Mouse (Mus musculus): ENCODE data around the gene Nr5a1. TPM values are rescaled to one million over a fixed set of nuclear protein-coding genes. Genes with fewer than 3 reads are reported as not detected.

Gene Nr5a1
- total RNA-seq (2021): not detected
- long read RNA-seq, experiment 1: 0 reads
- long read RNA-seq, experiment 2: 0 reads

- no peak for DNase-seq
These were observed at the start of gene Nr5a1 for GRCm38 (mm10) chr2:38714324-38714723. Gene Nr5a1 (minus strand): TSS chr2:38714542.

DNA sequence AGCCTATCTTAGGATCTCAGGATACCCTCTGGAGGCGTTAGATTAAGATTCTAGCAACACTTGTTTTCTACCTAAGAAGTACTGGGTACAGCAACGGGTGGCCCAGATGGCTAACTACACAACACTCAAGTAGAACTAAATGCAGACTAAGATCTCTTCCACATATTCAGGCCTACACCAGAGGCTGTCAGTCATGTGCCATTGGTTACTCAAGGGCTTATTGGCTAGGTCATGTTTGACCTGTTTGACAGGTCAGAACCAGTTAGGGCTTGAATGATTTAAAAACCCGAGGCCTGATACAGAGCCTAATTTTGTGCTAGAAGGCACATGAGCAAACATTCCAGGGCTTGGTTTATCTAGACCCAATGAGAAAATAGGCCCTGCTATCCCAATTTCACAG lies 25.5 kb upstream of the Nr5a1 start:
- no peak for DNase-seq

- peak; percentile 56 to 86 for DNase-seq
These were observed 25.1 kb upstream of the Nr5a1 start for GRCm38 (mm10) chr2:38739410-38739809.

GRCm38 (mm10) chr2:38738601-38739301 lies 24.4 kb upstream of the Nr5a1 start:
- no peak for DNase-seq

GRCm38 (mm10) chr2:38735740-38736139 lies 21.4 kb upstream of the Nr5a1 start:
- no peak for DNase-seq

GRCm38 (mm10) chr2:38734721-38735120 lies 20.4 kb upstream of the Nr5a1 start:
- no peak for DNase-seq

GRCm38 (mm10) chr2:38730331-38730827 lies 16.0 kb upstream of the Nr5a1 start:
- DNase-seq: no peak

DNA sequence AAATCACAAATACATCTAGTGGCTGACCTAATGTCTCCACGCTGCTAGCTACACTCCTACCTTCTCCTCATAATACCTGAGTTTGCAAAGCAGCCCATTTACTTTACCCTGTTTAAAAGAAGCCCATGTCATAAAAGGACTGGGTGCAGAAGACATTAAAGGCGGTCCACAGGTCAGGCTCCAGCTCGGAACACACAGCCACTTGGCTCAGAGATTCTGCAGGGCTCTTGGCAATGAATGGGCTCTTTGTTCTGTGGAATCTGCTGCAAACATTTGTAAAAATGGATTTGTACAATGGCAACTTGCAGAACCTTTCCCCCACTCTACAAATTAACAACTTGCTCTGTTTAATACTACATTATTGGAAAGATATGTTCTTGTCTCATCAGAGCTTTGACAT lies 11.1 kb upstream of the Nr5a1 start:
- no peak for DNase-seq

DNA sequence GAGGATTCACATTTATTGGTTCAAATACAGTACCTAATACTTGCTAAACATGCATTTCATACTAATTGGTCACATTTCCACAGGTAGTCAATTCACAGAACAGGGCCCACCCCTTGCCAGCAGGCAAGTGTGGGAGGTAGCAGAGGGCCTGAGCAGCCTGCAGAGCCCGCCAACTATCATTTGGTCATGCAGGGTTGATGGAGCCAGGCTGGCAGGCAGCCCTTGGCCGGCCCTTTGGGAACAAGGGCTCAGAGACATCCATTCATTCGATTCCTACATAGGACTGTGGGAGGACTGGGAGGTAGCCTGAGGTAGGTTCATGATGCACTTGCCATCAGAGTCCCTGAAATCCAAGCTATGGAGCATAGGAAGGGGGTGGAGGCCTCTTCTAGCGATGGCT lies 9.0 kb upstream of the Nr5a1 start:
- DNase-seq: no peak

DNA sequence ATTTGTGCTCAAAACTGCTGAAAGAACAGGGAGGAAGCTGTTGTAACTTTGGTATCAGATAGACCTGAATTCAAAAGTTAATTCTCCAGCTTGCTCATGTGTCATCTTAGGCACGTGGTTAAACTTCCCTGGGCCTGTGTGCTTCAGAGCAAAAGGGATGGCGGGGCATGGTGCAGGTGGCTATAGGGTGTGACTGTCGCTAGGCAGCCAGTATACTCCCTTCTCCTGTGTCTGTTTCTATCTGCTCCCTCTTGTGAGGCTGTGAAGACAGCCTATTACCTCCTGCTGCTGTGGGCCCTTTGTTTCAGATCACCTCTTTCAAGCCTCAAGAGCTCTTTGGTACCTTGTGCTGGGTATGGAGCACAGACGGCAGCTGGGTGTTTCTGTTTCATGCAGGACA lies 7.7 kb upstream of the Nr5a1 start:
- no peak for DNase-seq

- DNase-seq: no peak
These were observed 6.3 kb upstream of the Nr5a1 start for GRCm38 (mm10) chr2:38720661-38721060.

- no peak for DNase-seq
These were observed 5.0 kb upstream of the Nr5a1 start for GRCm38 (mm10) chr2:38719354-38719753.

- DNase-seq: no peak
These were observed 4.3 kb upstream of the Nr5a1 start for GRCm38 (mm10) chr2:38718676-38719075.

GRCm38 (mm10) chr2:38717436-38717835 lies 3.1 kb upstream of the Nr5a1 start:
- peak in 1 of 2 experiments; percentile 9 for DNase-seq

- DNase-seq: no peak
These were observed 746 bp downstream of the Nr5a1 start for GRCm38 (mm10) chr2:38713596-38713995.

DNA sequence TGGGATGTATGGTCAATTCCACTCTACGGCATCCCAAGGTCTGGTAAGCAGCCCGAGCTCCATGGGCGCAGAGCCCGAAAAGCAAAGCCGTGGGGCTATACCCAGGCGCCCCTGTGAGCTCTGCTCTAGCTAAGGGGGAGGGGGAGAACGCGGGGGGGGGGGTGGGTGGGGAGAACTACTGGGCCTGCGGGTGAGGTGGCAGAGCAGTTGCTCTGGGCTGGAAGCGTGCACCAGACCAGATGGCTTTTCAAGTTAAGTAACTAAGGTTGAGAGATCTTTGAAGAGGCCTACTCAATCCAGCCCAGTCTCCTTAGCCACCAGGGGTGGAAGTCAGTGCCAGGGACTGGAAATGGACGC lies 1.6 kb downstream of the Nr5a1 start:
- DNase-seq: no peak

DNA sequence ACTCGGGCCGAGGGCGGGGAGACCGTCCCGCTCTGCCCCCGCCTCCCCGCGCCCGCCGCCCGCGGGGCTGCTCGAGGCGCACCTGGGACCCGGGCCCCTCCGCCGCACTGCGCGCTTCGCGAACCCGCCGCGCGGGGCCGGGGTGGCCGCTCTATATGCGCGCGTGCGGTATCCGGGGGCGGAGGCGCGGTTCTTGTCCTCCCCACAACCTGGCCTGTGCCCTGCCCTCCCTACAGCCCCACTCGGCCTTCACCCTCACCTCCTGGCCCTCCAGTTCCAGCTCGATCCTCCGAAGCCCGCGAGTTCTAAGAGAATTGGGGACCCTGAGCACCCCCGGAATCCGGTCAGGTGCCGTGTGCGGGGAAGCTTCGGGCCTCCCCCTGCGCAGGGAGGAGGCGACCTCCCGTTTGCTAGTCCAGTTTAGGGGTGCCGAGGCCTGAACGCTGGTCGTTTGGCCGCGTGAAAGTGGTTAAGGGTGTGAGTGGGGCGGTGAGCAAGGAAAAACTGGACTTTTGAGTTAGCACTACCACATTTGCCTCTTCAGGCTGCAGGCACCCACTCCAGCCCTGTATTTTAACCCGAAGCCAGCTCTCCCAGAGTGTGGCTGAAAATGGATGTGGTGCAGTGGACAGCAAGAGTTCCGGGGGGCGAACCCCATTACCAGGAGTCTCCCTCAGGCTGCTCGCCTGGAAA lies 2.1 kb downstream of the Nr5a1 start:
- DNase-seq: no peak

DNA sequence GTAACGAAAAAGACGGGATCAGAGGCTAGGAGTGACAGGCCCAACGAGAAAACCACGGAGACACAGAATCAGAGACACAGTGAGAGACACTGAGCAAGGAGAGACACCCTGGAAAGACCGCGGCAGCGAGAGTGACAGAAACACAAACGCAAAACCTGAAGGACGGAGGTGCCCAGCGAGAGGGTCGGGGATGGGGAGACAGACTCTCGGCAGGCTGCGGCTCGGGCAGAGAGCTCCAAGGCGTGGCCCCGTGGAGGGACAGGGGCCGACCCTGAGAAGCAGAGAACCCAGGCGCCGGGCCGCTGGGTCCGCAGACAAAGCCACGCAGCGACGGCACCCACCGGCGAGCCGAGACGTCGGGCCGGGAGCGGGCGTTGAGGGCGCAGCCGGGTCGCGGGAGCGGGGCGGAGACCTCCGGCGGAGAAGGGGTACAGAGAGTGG lies 2.9 kb downstream of the Nr5a1 start:
- peak in 1 of 2 experiments; percentile 29 for DNase-seq

DNA sequence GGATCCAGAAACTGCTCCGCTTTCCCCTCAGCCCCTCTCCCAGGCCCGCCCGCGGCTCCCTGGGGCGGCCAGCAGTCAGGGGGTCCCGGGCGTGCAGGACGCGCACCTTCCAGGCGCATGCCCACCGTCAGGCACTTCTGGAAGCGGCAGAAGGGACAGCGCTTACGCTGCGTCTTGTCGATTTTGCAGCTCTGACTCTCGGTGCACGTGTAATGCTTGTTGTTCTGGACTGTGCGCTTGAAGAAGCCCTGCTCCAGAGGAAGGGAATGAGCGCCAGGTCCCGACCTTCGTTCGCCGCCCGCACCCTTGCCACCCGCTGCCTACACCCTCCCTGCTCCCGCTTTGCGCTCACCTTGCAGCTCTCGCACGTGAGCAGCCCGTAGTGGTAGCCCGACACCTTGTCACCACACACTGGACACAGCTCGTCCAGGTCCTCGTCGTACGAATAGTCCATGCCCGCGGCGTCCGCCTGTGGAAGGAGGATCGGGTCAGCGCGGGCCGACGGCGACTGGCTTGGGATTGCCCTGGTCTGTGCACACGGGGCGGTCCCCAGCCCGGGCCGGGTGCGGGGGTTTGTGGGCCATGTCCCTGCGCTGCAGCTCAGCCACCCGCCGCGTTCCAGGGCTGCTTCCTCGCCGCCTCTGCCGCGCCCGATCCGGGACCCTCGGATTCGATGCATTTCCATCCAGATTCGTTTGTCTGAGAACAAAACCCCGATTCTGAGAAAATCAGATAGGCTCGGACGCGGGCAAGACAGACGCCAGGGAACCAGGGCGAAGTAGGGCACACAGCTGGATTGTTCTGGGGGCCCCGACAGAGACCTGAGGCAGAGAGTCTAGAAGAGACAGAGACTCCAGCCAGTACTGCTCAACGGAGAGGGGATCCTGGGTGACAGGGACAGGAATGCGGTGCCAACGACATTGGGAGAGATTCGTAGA lies 3.8 kb downstream of the Nr5a1 start:
- peak in 1 of 2 experiments; percentile 31 for DNase-seq

GRCm38 (mm10) chr2:38708907-38709688 lies 5.2 kb downstream of the Nr5a1 start:
- peak in 1 of 2 experiments; percentile 47 for DNase-seq

- DNase-seq: no peak
These were observed 7.7 kb downstream of the Nr5a1 start for GRCm38 (mm10) chr2:38706661-38707060.

DNA sequence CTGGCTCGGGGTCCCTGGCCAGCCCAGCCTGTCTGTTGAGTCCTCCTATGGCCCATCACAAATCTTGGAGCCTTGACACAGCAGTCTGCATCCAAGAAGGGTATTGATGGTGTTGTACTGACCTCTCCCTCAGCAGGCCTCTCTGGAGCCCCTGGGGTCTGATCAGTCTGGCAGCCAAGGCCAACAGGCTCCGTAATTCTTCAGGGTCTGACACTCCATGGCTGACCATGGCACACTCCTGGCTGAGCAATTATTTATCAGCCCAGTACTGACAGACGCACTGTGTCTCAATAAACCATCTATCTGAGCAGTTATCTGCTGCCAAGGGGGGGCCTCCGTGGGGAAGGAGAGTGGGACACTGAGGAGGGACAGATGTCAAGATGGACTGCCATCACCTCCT lies 9.3 kb downstream of the Nr5a1 start:
- no peak for DNase-seq
